Mouse (Mus musculus): ENCODE measurements around the gene Rnf152. TPM values are rescaled to one million over a fixed set of nuclear protein-coding genes. Genes with fewer than 3 reads are reported as not detected.

Gene Rnf152
- total RNA-seq, 1 experiment from 2014 or later, result 0.12 TPM

DNA sequence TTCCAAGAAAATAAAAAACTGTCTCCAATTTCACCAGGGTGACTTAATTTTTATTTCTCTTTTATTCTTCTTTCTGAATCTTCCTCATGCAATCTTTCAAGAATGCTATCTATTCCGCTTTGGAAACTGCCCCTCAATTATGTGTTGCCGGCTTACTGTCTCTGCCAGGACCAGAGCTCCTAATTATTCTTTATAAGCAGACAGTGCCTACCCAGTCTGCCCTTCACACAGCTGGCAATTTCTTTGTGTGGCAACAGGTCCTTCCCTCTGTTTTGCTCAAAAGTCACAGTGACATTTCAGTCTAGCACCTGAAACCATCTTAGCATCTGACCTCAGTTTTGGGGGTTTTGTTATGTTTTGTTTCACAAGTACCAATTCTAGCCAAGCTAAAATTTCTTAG, 109.9 kb downstream of the Rnf152 start:
- no peak for ATAC-seq (ENCODE audit: extremely low read depth, insufficient number of reproducible peaks, low FRiP score, poor library complexity, severe bottlenecking)

- ATAC-seq (ENCODE audit: extremely low read depth, insufficient number of reproducible peaks, low FRiP score, poor library complexity, severe bottlenecking), result no peak
These were observed 110.4 kb downstream of the Rnf152 start for GRCm38 (mm10) chr1:105246075-105246574.

GRCm38 (mm10) chr1:105243359-105244142, 113.0 kb downstream of the Rnf152 start:
- no peak for ATAC-seq (ENCODE audit: extremely low read depth, insufficient number of reproducible peaks, low FRiP score, poor library complexity, severe bottlenecking)

- ATAC-seq (ENCODE audit: extremely low read depth, insufficient number of reproducible peaks, low FRiP score, poor library complexity, severe bottlenecking), result no peak
These were observed 116.3 kb downstream of the Rnf152 start for GRCm38 (mm10) chr1:105240185-105240584.
